Comparison of ENCODE assay signal across 8 mouse cellular contexts in the genomic region with DNA sequence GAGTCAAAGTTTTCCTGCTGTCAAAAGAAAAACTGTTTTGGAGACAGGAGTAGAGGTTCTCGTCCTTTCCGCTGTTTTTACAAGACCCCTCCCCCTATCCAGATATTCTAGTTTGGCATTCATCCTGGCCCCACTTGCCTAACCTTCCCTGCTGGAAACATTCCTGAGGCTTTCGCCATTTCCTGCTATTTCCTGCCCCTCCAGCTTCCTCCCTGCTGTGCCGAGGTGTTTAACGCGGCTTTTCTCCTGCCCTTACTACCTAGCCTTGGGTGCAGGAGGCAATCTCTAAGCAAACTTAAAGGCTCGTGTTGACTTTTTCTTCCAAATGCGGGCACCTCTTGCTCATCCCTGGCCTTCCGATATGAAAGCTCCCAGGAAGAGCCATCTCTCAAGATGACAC. TPM values are rescaled to one million over a fixed set of nuclear protein-coding genes. Genes with fewer than 3 reads are reported as not detected.
DNase-seq lines count a peak whose midpoint lies in the region; ATAC-seq and TF ChIP-seq lines count a peak whose summit lies in the region.

No protein-coding gene starts in this region.

- H3K27me3 ChIP-seq in forebrain, embryonic 14.5 days (replicated peaks; ENCODE audit: control insufficient read depth, insufficient read depth, low read length) = no peaks in the 10 kb centered on the region
- no peaks in the 10 kb centered on the region for H3K27me3 ChIP-seq in hindbrain, embryonic 14.5 days (ENCODE audit: control insufficient read depth, insufficient read depth, low read length)
- H3K27me3 ChIP-seq in liver, adult 2 months (ENCODE audit: control insufficient read depth, insufficient read depth, low read length) = no peaks in the 10 kb centered on the region

- no peaks in the 10 kb centered on the region for H3K9me3 ChIP-seq in forebrain, embryonic 14.5 days (replicated peaks; ENCODE audit: control insufficient read depth, low read length)
- H3K9me3 ChIP-seq in hindbrain, embryonic 14.5 days (ENCODE audit: control insufficient read depth, low read length) = no peaks in the 10 kb centered on the region

- no peak for TF ChIP-seq CTCF in liver, adult 2 months (IDR thresholded peaks at IDR 0.05; ENCODE audit: low read depth, low read length)

- ATAC-seq in forebrain, embryonic 14.5 days = no peak
- ATAC-seq in hindbrain, embryonic 14.5 days (ENCODE audit: low FRiP score) = no peak

- 0 out of 2 replicates have a peak overlapping the region, but pooled peaks have one; percentile 33 for H3K27ac ChIP-seq in forebrain, embryonic 14.5 days (ENCODE audit: low read depth, low read length)
- peak overlapping the region; percentile 90 for H3K27ac ChIP-seq in hindbrain, embryonic 14.5 days
- H3K27ac ChIP-seq in liver, adult 2 months (replicated peaks; ENCODE audit: insufficient read depth, low read depth, low read length) = peak overlapping the region; percentile 99

- H3K9ac ChIP-seq in forebrain, embryonic 14.5 days (ENCODE audit: low read length) = peak overlapping the region; percentile 66
- H3K9ac ChIP-seq in hindbrain, embryonic 14.5 days = peak overlapping the region; percentile 59
- H3K9ac ChIP-seq in liver, adult 2 months (ENCODE audit: low read depth, low read length) = peak overlapping the region; percentile 81

- TF ChIP-seq POLR2A in liver, adult 2 months (IDR thresholded peaks at IDR 0.05; ENCODE audit: extremely low read depth, insufficient read depth, low read length) = peak; percentile 51; the same call in 1 of the 2 replicates

- peaks cover 15% of the 10 kb centered on the region for H3K36me3 ChIP-seq in forebrain, embryonic 14.5 days (ENCODE audit: control insufficient read depth, insufficient read depth, low read length)
- peaks cover 15% of the 10 kb centered on the region for H3K36me3 ChIP-seq in hindbrain, embryonic 14.5 days (replicated peaks; ENCODE audit: control insufficient read depth, insufficient read depth)
- peaks cover 7% of the 10 kb centered on the region for H3K36me3 ChIP-seq in liver, adult 2 months (ENCODE audit: control insufficient read depth, insufficient read depth, low read length)

- H3K4me1 ChIP-seq in forebrain, embryonic 14.5 days (ENCODE audit: control insufficient read depth, insufficient read depth, low read length) = peaks cover 20% of the 10 kb centered on the region
- H3K4me1 ChIP-seq in hindbrain, embryonic 14.5 days (replicated peaks; ENCODE audit: control insufficient read depth, insufficient read depth, low read length) = peaks cover 29% of the 10 kb centered on the region
- peaks cover 11% of the 10 kb centered on the region for H3K4me1 ChIP-seq in liver, adult 2 months (ENCODE audit: control insufficient read depth, insufficient read depth, low read length)

- peak overlapping the region; percentile 48 for H3K4me3 ChIP-seq in forebrain, embryonic 14.5 days (ENCODE audit: low read depth, low read length)
- H3K4me3 ChIP-seq in hindbrain, embryonic 14.5 days (replicated peaks; ENCODE audit: low read length) = peak overlapping the region; percentile 55
- peak overlapping the region; percentile 73 for H3K4me3 ChIP-seq in liver, adult 2 months (ENCODE audit: insufficient read depth, low read depth, low read length)

- WGBS in forebrain, embryonic 14.5 days = 4% methylated on average over 9 of the region's 9 CpGs
- 3% methylated on average over 9 of the region's 9 CpGs for WGBS in hindbrain, embryonic 14.5 days
- WGBS in liver, adult 2 months = 3% methylated on average over 9 of the region's 9 CpGs

- peaks cover 8% of the 10 kb centered on the region; the same call in 1 of the 2 replicates for H3K79me2 ChIP-seq in liver, adult 2 months (ENCODE audit: control insufficient read depth, insufficient read depth, low read length)

- DNase-seq in urinary bladder, postnatal 25 days (ENCODE audit: low spot score) = peak; percentile 44
- DNase-seq in urinary bladder, postnatal 10 days (ENCODE audit: low spot score) = no peak
- DNase-seq in forebrain, embryonic 14.5 days (ENCODE audit: low spot score) = peak; percentile 39
- no peak for DNase-seq in hindbrain, embryonic 14.5 days (ENCODE audit: low spot score)
- DNase-seq in liver, adult 2 months (ENCODE audit: extremely low read depth, low read depth, low spot score) = peak; percentile 82
- DNase-seq in neural tube, embryonic 10.5 days (ENCODE audit: extremely low spot score, low spot score) = peak; percentile 39
- DNase-seq in right cerebral cortex, postnatal 36 days (ENCODE audit: low spot score in 2 of 2) = no peak
- DNase-seq in layer of hippocampus, postnatal 14 days (ENCODE audit: low spot score in 2 of 2) = no peak

- peak overlapping the region; percentile 81 for H3K4me2 ChIP-seq in forebrain, embryonic 14.5 days (ENCODE audit: low read length)
- H3K4me2 ChIP-seq in hindbrain, embryonic 14.5 days (replicated peaks) = peak overlapping the region; percentile 88

RNA-seq across cellular contexts. Expression of gene Shc1, which starts 1.3 kb away (rescaled TPM):
- polyA plus RNA-seq in forebrain, embryonic 14.5 days (2014; fragmentation: Nextera tagmentation; extraction: Ambion mirVana) = 9.9 and 11.8 TPM in 2 replicates
- 12.1 and 13.9 TPM in 2 replicates for polyA plus RNA-seq in hindbrain, embryonic 14.5 days (2014; fragmentation: Nextera tagmentation; extraction: Ambion mirVana)
- total RNA-seq in liver, adult 2 months (2014; rRNA removed) = 37.7 and 42.0 TPM in 2 replicates
- polyA plus RNA-seq in liver, adult 2 months (2012; rRNA removed) = 56.8 and 57.4 TPM in 2 replicates
- 10 to 100 TPM; 14.2 to 15.0 TPM for total RNA-seq in layer of hippocampus, postnatal 14 days (2021)

RNA-seq across cellular contexts. Expression of gene Cks1b, which starts 1.4 kb away (rescaled TPM):
- 200 and 269 TPM in 2 replicates for polyA plus RNA-seq in forebrain, embryonic 14.5 days (2014; fragmentation: Nextera tagmentation; extraction: Ambion mirVana)
- polyA plus RNA-seq in hindbrain, embryonic 14.5 days (2014; fragmentation: Nextera tagmentation; extraction: Ambion mirVana) = 94.0 and 99.4 TPM in 2 replicates
- total RNA-seq in liver, adult 2 months (2014; rRNA removed) = 3.0 and 6.0 TPM in 2 replicates
- polyA plus RNA-seq in liver, adult 2 months (2012; rRNA removed) = 7.9 and 11.0 TPM in 2 replicates
- 1 to 10 TPM; 4.6 to 6.5 TPM for total RNA-seq in layer of hippocampus, postnatal 14 days (2021)

RNA-seq across cellular contexts. Expression of gene Flad1, which starts 7.9 kb away (rescaled TPM):
- polyA plus RNA-seq in forebrain, embryonic 14.5 days (2014; fragmentation: Nextera tagmentation; extraction: Ambion mirVana) = 34.9 and 41.0 TPM in 2 replicates
- polyA plus RNA-seq in hindbrain, embryonic 14.5 days (2014; fragmentation: Nextera tagmentation; extraction: Ambion mirVana) = 30.8 and 33.4 TPM in 2 replicates
- 29.0 and 33.0 TPM in 2 replicates for total RNA-seq in liver, adult 2 months (2014; rRNA removed)
- 62.6 and 67.3 TPM in 2 replicates for polyA plus RNA-seq in liver, adult 2 months (2012; rRNA removed)
- 10 to 100 TPM; 30.4 to 30.5 TPM for total RNA-seq in layer of hippocampus, postnatal 14 days (2021)

RNA-seq across cellular contexts. Expression of gene Pygo2, which starts 10.4 kb away (rescaled TPM):
- 35.2 and 41.1 TPM in 2 replicates for polyA plus RNA-seq in forebrain, embryonic 14.5 days (2014; fragmentation: Nextera tagmentation; extraction: Ambion mirVana)
- 47.1 and 50.6 TPM in 2 replicates for polyA plus RNA-seq in hindbrain, embryonic 14.5 days (2014; fragmentation: Nextera tagmentation; extraction: Ambion mirVana)
- 4.4 and 9.9 TPM in 2 replicates for total RNA-seq in liver, adult 2 months (2014; rRNA removed)
- polyA plus RNA-seq in liver, adult 2 months (2012; rRNA removed) = 26.5 and 29.0 TPM in 2 replicates
- total RNA-seq in layer of hippocampus, postnatal 14 days (2021) = 10 to 100 TPM; 49.5 to 57.6 TPM

RNA-seq across cellular contexts. Expression of gene Pbxip1, which starts 16.9 kb away (rescaled TPM):
- polyA plus RNA-seq in forebrain, embryonic 14.5 days (2014; fragmentation: Nextera tagmentation; extraction: Ambion mirVana) = 7.7 and 8.3 TPM in 2 replicates
- 9.8 and 12.8 TPM in 2 replicates for polyA plus RNA-seq in hindbrain, embryonic 14.5 days (2014; fragmentation: Nextera tagmentation; extraction: Ambion mirVana)
- total RNA-seq in liver, adult 2 months (2014; rRNA removed) = 5.7 and 5.9 TPM in 2 replicates
- 6.6 and 9.1 TPM in 2 replicates for polyA plus RNA-seq in liver, adult 2 months (2012; rRNA removed)
- total RNA-seq in layer of hippocampus, postnatal 14 days (2021) = 10 to 100 TPM; 44.5 to 54.0 TPM

Comparison
In these comparisons a context has a peak if more than half of its experiments do, and no peak if none do; other contexts are left out.
1. DNase-seq: peak in urinary bladder, postnatal 25 days (single experiment), forebrain, embryonic 14.5 days (single experiment), liver, adult 2 months (single experiment) and neural tube, embryonic 10.5 days (single experiment); none in urinary bladder, postnatal 10 days (single experiment), hindbrain, embryonic 14.5 days (single experiment), right cerebral cortex, postnatal 36 days (0 of 2) and layer of hippocampus, postnatal 14 days (0 of 2).
2. H3K27ac ChIP-seq: peak in every context shown above with its lines; median percentile 99 in liver, adult 2 months; 90 in hindbrain, embryonic 14.5 days; 33 in forebrain, embryonic 14.5 days.
3. Peak in every context shown above with its lines, with median percentiles within 50 percentile points of each other: H3K4me3 ChIP-seq and H3K9ac ChIP-seq.